Mouse (Mus musculus) neural tube, embryonic 13.5 days (tissue): ENCODE data around the gene Dcun1d4. TPM values are rescaled to one million over a fixed set of nuclear protein-coding genes. Genes with fewer than 3 reads are reported as not detected.

Source experiments
- ATAC-seq: fragments of 200-750 bp; cut with Nextera tagmentation; 2 replicates; pipeline ENCODE4 v1.8.0; 2017; ENCODE audit warnings: low read depth, mild to moderate bottlenecking, moderate TSS enrichment, moderate library complexity
- H3K27ac ChIP-seq: fragments of 300-500 bp; sonication (generic); replicated peaks from 2 replicates; pipeline ENCODE4 v1.5.1; 2015; ENCODE audit warnings: moderate library complexity, mild to moderate bottlenecking, inconsistent platforms
- H3K27me3 ChIP-seq: fragments of 300-500 bp; sonication (generic); 2 replicates; pipeline ENCODE4 v1.6.1; 2015; ENCODE audit warnings: mild to moderate bottlenecking, inconsistent platforms
- H3K36me3 ChIP-seq: fragments of 300-500 bp; sonication (generic); 2 replicates; pipeline ENCODE4 v1.6.1; 2015; ENCODE audit warnings: mild to moderate bottlenecking, inconsistent platforms
- H3K4me1 ChIP-seq: fragments of 300-500 bp; sonication (generic); replicated peaks from 2 replicates; pipeline ENCODE4 v1.6.1; 2015; ENCODE audit warnings: inconsistent platforms
- H3K4me2 ChIP-seq: fragments of 300-500 bp; sonication (generic); 2 replicates; pipeline ENCODE4 v1.6.1; 2015; ENCODE audit warnings: inconsistent platforms, mild to moderate bottlenecking, moderate library complexity
- H3K4me3 ChIP-seq: fragments of 300-500 bp; sonication (generic); 2 replicates; pipeline ENCODE4 v1.5.1; 2015; ENCODE audit warnings: mild to moderate bottlenecking, inconsistent platforms
- H3K9ac ChIP-seq: fragments of 300-500 bp; sonication (generic); 2 replicates; pipeline ENCODE4 v1.6.1; 2015; ENCODE audit warnings: moderate library complexity, mild to moderate bottlenecking, inconsistent platforms
- H3K9me3 ChIP-seq: fragments of 300-500 bp; sonication (generic); 2 replicates; pipeline ENCODE4 v1.6.1; 2016; ENCODE audit warnings: inconsistent platforms
- WGBS: fragments of 180-500 bp; shearing (Covaris S2); methylation state at CpG from one replicate; pipeline ENCODE4 v1.1.7; 2015; 5-methylcytosine and 5-hydroxymethylcytosine counted together
- polyA plus RNA-seq: library from polyadenylated mRNA; unstranded; fragments of >200 nt; fragmentation: Nextera tagmentation; extraction: Ambion mirVana; gene quantifications from 2 replicates; pipeline ENCODE4 v1.2.1, GENCODE M21; 2015

Gene Dcun1d4
- polyA plus RNA-seq: 49.7 and 56.6 TPM in 2 replicates

DNA sequence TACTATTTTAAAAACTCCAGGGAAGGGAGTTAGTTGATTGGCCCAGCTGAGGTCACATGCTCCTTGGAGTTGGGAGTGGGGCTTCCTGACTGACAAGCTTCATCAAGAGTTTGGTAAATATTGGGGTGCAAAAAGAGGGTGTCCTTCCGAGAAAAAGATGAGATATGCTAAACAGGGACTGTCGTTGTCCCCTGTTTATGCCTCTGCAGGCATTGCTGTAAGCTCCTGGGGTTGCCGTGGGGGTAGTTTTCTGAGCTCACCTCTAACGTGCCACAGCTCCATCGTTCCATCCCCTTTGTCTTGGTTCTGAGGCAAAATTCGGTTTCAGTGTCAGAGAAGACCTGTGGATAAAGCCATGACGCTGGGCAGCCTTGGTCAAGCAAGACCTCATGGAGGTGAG is at the start of gene Dcun1d4:
Gene Dcun1d4 (plus strand): TSS at position 301 of the 400 bp plus-strand sequence.
- Histone ChIP-seq H3K9me3 (no peaks in the 10 kb centered on the region), H3K9ac (no peak within 1 kb of the TSS), H3K27me3 (no peaks in the 10 kb centered on the region), H3K36me3 (no peaks in the 10 kb centered on the region), H3K4me2 (no peak within 1 kb of the TSS), H3K4me1 (peaks cover 15% of the 10 kb centered on the region), H3K27ac (no peak within 1 kb of the TSS), H3K4me3 (no peak within 1 kb of the TSS)
- ATAC-seq: no peak
- 91% methylated on average over 7 of the region's 7 CpGs for WGBS

GRCm38 (mm10) chr5:73431581-73431980 is 49.2 kb upstream of the Dcun1d4 start:
- no peak overlapping the region for H3K9ac ChIP-seq
- ATAC-seq: peak; percentile 85; the same call in 1 of the 2 replicates
- no peaks in the 10 kb centered on the region for H3K9me3 ChIP-seq
- H3K27ac ChIP-seq: no peak overlapping the region
- no peak overlapping the region for H3K4me3 ChIP-seq
- whole genome bisulfite sequencing: 23% methylated on average over 14 of the region's 14 CpGs
- 0 out of 2 replicates have a peak, but pooled peaks cover 5% of the 10 kb centered on the region for H3K27me3 ChIP-seq
- H3K36me3 ChIP-seq: no peaks in the 10 kb centered on the region
- no peaks in the 10 kb centered on the region for H3K4me1 ChIP-seq
- H3K4me2 ChIP-seq: 0 out of 2 replicates have a peak overlapping the region, but pooled peaks have one; percentile 20

GRCm38 (mm10) chr5:73432805-73433204 is 48.0 kb upstream of the Dcun1d4 start:
- no peaks in the 10 kb centered on the region for H3K4me1 ChIP-seq
- no peaks in the 10 kb centered on the region for H3K36me3 ChIP-seq
- H3K9ac ChIP-seq: no peak overlapping the region
- WGBS: 88% methylated on average over 6 of the region's 6 CpGs
- no peak overlapping the region for H3K4me3 ChIP-seq
- ATAC-seq: no peak
- no peaks in the 10 kb centered on the region for H3K9me3 ChIP-seq
- H3K27me3 ChIP-seq: 0 out of 2 replicates have a peak, but pooled peaks cover 5% of the 10 kb centered on the region
- no peak overlapping the region for H3K4me2 ChIP-seq
- no peak overlapping the region for H3K27ac ChIP-seq

- no peaks in the 10 kb centered on the region for H3K9me3 ChIP-seq
- no peak for ATAC-seq
- H3K9ac ChIP-seq: no peak overlapping the region
- no peaks in the 10 kb centered on the region for H3K36me3 ChIP-seq
- 0 out of 2 replicates have a peak, but pooled peaks cover 5% of the 10 kb centered on the region for H3K27me3 ChIP-seq
- H3K27ac ChIP-seq: no peak overlapping the region
- WGBS: 79% methylated on average over 7 of the region's 7 CpGs
- no peak overlapping the region for H3K4me3 ChIP-seq
- H3K4me1 ChIP-seq: 0 out of 2 replicates have a peak, but pooled peaks cover 3% of the 10 kb centered on the region
- no peak overlapping the region for H3K4me2 ChIP-seq
Observed at GRCm38 (mm10) chr5:73434764-73435163, 46.0 kb upstream of the Dcun1d4 start.

DNA sequence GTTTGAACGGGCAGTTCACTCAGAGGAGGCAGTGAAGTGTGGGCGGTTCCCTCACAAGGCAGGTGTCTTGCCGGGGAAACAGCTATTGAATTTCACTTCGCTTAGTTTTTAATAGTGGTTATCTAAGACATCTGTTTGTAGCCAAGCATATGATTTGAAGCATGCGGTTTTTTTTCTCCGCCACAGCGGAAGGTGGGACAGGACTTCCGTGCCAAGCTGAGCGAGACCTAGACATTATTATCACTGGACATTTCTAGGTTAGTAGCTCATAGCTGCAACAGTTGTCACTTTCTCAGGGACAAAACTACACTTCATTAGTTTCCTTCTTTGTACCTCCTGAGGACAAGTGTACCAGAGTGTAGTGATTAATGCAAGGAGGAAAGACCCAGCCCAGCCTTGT is 38.6 kb upstream of the Dcun1d4 start:
- no peak overlapping the region for H3K4me2 ChIP-seq
- no peak for ATAC-seq
- 0 out of 2 replicates have a peak, but pooled peaks cover 3% of the 10 kb centered on the region for H3K4me1 ChIP-seq
- no peak overlapping the region for H3K27ac ChIP-seq
- no peak overlapping the region for H3K4me3 ChIP-seq
- WGBS: 81% methylated on average over 9 of the region's 9 CpGs
- no peaks in the 10 kb centered on the region for H3K9me3 ChIP-seq
- no peaks in the 10 kb centered on the region for H3K27me3 ChIP-seq
- H3K36me3 ChIP-seq: no peaks in the 10 kb centered on the region
- no peak overlapping the region for H3K9ac ChIP-seq

DNA sequence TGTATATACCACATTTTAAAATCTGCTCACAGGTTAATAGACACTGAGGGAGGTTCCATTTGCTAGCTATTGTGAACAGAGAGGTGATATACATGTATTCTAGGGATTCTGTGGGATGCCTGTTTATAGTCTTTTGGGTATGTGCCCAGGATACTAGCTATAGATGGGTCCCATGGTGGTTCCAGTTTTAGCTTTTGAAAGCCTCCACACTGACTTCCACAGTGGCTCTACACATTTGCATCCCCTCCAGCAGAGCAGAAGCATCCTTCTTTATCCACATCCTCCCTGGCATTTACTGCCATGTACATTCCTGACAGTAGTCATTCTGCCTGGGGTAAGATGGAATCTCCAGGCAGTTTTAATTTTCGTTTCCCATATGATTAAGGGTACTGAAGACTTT is 30.5 kb upstream of the Dcun1d4 start:
- H3K27me3 ChIP-seq: no peaks in the 10 kb centered on the region
- H3K4me1 ChIP-seq: peaks cover 5% of the 10 kb centered on the region; the same call in 1 of the 2 replicates
- H3K4me2 ChIP-seq: no peak overlapping the region
- no peak overlapping the region for H3K4me3 ChIP-seq
- 83% methylated on average over 1 of the region's 1 CpGs for WGBS
- no peaks in the 10 kb centered on the region for H3K9me3 ChIP-seq
- no peak overlapping the region for H3K27ac ChIP-seq
- ATAC-seq: no peak
- H3K36me3 ChIP-seq: no peaks in the 10 kb centered on the region
- no peak overlapping the region for H3K9ac ChIP-seq

GRCm38 (mm10) chr5:73454502-73455306 is 26.1 kb upstream of the Dcun1d4 start:
- H3K4me3 ChIP-seq: no peak overlapping the region
- H3K4me1 ChIP-seq: peaks cover 5% of the 10 kb centered on the region; the same call in 1 of the 2 replicates
- 78% methylated on average over 2 of the region's 2 CpGs for WGBS
- no peak for ATAC-seq
- no peak overlapping the region for H3K4me2 ChIP-seq
- no peak overlapping the region for H3K27ac ChIP-seq
- no peaks in the 10 kb centered on the region for H3K9me3 ChIP-seq
- H3K36me3 ChIP-seq: no peaks in the 10 kb centered on the region
- no peak overlapping the region for H3K9ac ChIP-seq
- no peaks in the 10 kb centered on the region for H3K27me3 ChIP-seq

GRCm38 (mm10) chr5:73455307-73455687 is 25.5 kb upstream of the Dcun1d4 start:
- WGBS: 86% methylated on average over 5 of the region's 5 CpGs
- H3K4me3 ChIP-seq: no peak overlapping the region
- H3K9me3 ChIP-seq: no peaks in the 10 kb centered on the region
- peaks cover 5% of the 10 kb centered on the region; the same call in 1 of the 2 replicates for H3K4me1 ChIP-seq
- H3K4me2 ChIP-seq: no peak overlapping the region
- no peak overlapping the region for H3K9ac ChIP-seq
- no peak for ATAC-seq
- no peak overlapping the region for H3K27ac ChIP-seq
- no peaks in the 10 kb centered on the region for H3K36me3 ChIP-seq
- H3K27me3 ChIP-seq: no peaks in the 10 kb centered on the region

- no peaks in the 10 kb centered on the region for H3K27me3 ChIP-seq
- ATAC-seq: no peak
Observed at GRCm38 (mm10) chr5:73468462-73469433, 12.1 kb upstream of the Dcun1d4 start.

DNA sequence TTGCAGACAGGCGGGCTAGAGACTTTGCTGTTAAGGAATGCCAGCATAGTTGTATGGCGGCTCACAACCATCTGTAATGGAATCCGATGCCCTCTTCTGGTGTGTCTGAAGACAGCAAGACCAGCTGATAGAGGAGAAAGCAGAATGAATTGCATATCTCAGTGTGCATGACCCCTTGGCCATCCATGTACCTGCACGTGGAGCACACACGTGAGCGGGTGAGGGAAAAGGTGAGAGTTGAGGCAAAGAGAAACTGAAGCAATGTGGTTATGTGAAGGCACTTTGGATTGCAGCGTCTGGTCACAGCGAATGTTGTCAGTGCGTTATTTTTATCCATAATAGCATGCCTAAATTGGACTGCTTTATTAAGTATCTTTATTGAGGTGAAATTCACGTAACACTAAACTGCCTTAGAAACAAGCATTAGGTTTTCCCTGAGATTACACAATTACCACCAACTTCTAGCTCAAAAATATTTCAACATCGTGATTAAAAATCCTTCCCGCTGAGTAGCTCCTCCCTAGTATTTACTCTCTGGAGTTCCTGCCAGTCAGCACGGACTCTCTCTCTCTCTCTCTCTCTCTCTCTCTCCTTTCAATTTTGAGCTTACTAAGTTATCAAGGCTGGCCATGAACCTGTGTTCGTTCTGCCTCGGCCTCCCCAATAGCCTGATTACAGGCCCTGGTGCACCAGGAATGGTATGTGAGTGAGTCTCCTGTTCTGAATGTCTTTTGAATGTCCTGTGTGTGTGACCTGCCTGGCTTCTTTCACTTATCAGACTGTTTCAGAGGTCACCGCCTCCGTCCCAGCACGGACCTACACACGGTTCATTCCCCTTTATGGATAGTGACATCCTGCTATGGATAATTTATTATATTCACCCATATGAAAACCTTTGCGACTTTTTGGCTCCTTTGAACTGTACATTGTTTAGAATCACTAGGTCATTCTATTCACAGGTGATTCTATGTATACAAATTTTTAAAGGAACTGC is 6.1 kb upstream of the Dcun1d4 start:
- Histone ChIP-seq H3K27me3 (no peaks in the 10 kb centered on the region), H3K9me3 (no peaks in the 10 kb centered on the region), H3K4me1 (no peaks in the 10 kb centered on the region), H3K9ac (no peak overlapping the region), H3K36me3 (no peaks in the 10 kb centered on the region), H3K27ac (no peak overlapping the region), H3K4me2 (no peak overlapping the region), H3K4me3 (no peak overlapping the region)
- 87% methylated on average over 20 of the region's 20 CpGs for WGBS
- no peak for ATAC-seq

More at GRCm38 (mm10) chr5:73468462-73469433, 12.1 kb upstream of the Dcun1d4 start:
- Histone ChIP-seq H3K4me1 (no peaks in the 10 kb centered on the region), H3K4me2 (no peak overlapping the region), H3K36me3 (no peaks in the 10 kb centered on the region), H3K4me3 (no peak overlapping the region), H3K9ac (no peak overlapping the region), H3K27ac (no peak overlapping the region), H3K9me3 (0 out of 2 replicates have a peak, but pooled peaks cover 6% of the 10 kb centered on the region)
- WGBS: 91% methylated on average over 16 of the region's 16 CpGs

- Histone ChIP-seq H3K27me3 (no peaks in the 10 kb centered on the region), H3K9ac (no peak overlapping the region), H3K9me3 (no peaks in the 10 kb centered on the region), H3K4me3 (no peak overlapping the region), H3K36me3 (no peaks in the 10 kb centered on the region), H3K27ac (no peak overlapping the region), H3K4me1 (peaks cover 20% of the 10 kb centered on the region), H3K4me2 (no peak overlapping the region)
- no peak for ATAC-seq
- WGBS: 93% methylated on average over 7 of the region's 7 CpGs
Observed at GRCm38 (mm10) chr5:73481401-73481800, 601 bp downstream of the Dcun1d4 start.
